Mouse (Mus musculus): ENCODE measurements around the gene Fbxw21. TPM values are rescaled to one million over a fixed set of nuclear protein-coding genes. Genes with fewer than 3 reads are reported as not detected.
A peak's percentile ranks its signal among the peaks of the same experiment; 100 is the strongest.

Gene Fbxw21
- polyA plus RNA-seq, 1 experiment from 2014 or later: not detected

GRCm38 (mm10) chr9:109110240-109110639 is 51.6 kb downstream of the Fbxw21 start:
- H3K4me1 ChIP-seq (replicated peaks): no peaks in the 10 kb centered on the region
- no peak overlapping the region for H3K4me2 ChIP-seq
- no peaks in the 10 kb centered on the region for H3K9me3 ChIP-seq
- WGBS: 95% methylated on average over 11 of the region's 11 CpGs
- no peak overlapping the region for H3K9ac ChIP-seq
- no peak overlapping the region for H3K4me3 ChIP-seq
- ATAC-seq (ENCODE audit: low FRiP score, low read depth): no peak
- no peaks in the 10 kb centered on the region for H3K27me3 ChIP-seq
- H3K27ac ChIP-seq (replicated peaks): no peak overlapping the region
- peaks cover 78% of the 10 kb centered on the region for H3K36me3 ChIP-seq

- no peaks in the 10 kb centered on the region for H3K27me3 ChIP-seq
- no peak for ATAC-seq (ENCODE audit: low FRiP score, low read depth)
- H3K27ac ChIP-seq (replicated peaks): no peak overlapping the region
- no peak overlapping the region for H3K4me2 ChIP-seq
- H3K9ac ChIP-seq: no peak overlapping the region
- no peak overlapping the region for H3K4me3 ChIP-seq
- peaks cover 10% of the 10 kb centered on the region for H3K4me1 ChIP-seq (replicated peaks)
- 63% methylated on average over 6 of the region's 6 CpGs for WGBS
- H3K36me3 ChIP-seq: peaks cover 58% of the 10 kb centered on the region
- H3K9me3 ChIP-seq: no peaks in the 10 kb centered on the region
These were observed 54.5 kb downstream of the Fbxw21 start for GRCm38 (mm10) chr9:109107341-109107740.

- H3K4me1 ChIP-seq (replicated peaks): peaks cover 10% of the 10 kb centered on the region
- H3K4me2 ChIP-seq: no peak overlapping the region
- H3K4me3 ChIP-seq: no peak overlapping the region
- peaks cover 42% of the 10 kb centered on the region for H3K36me3 ChIP-seq
- H3K27ac ChIP-seq (replicated peaks): no peak overlapping the region
- no peaks in the 10 kb centered on the region for H3K27me3 ChIP-seq
- WGBS: 91% methylated on average over 12 of the region's 12 CpGs
- no peak for ATAC-seq (ENCODE audit: low FRiP score, low read depth)
- H3K9ac ChIP-seq: no peak overlapping the region
- no peaks in the 10 kb centered on the region for H3K9me3 ChIP-seq
These were observed 56.2 kb downstream of the Fbxw21 start for GRCm38 (mm10) chr9:109105648-109106047.

- ATAC-seq (ENCODE audit: low FRiP score, low read depth): no peak
- peak overlapping the region; percentile 23; the same call in 1 of the 2 replicates for H3K27ac ChIP-seq (replicated peaks)
- H3K36me3 ChIP-seq: peaks cover 35% of the 10 kb centered on the region
- no peak overlapping the region for H3K4me3 ChIP-seq
- H3K4me1 ChIP-seq (replicated peaks): peaks cover 10% of the 10 kb centered on the region
- WGBS: 58% methylated on average over 12 of the region's 12 CpGs
- H3K9ac ChIP-seq: no peak overlapping the region
- H3K9me3 ChIP-seq: no peaks in the 10 kb centered on the region
- no peak overlapping the region for H3K4me2 ChIP-seq
- H3K27me3 ChIP-seq: no peaks in the 10 kb centered on the region
These were observed 56.8 kb downstream of the Fbxw21 start for GRCm38 (mm10) chr9:109105011-109105410.

DNA sequence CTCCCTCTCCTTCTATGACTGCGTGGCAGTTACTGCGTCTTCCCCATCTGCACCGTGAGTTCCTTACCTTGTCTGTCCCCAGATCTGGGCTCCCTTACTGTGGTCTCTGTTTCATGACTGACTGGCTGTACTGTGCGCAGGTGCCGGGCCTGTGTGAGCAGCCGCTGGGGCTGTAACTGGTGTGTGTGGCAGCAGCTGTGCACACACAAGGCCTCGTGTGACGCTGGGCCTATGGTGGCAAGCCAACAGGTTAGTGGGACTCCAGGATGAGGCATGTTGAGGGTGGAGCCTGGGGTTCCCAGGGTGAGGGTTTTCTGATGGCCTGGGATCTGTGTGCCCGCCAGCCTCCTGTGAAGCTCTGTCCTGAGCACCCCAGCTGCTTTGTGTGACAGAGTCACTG is 57.8 kb downstream of the Fbxw21 start:
- Histone ChIP-seq H3K4me1 (replicated peaks) (peaks cover 16% of the 10 kb centered on the region), H3K4me2 (no peak overlapping the region), H3K36me3 (peaks cover 27% of the 10 kb centered on the region), H3K9me3 (no peaks in the 10 kb centered on the region), H3K27ac (replicated peaks) (no peak overlapping the region), H3K9ac (no peak overlapping the region), H3K27me3 (no peaks in the 10 kb centered on the region), H3K4me3 (no peak overlapping the region)
- 83% methylated on average over 9 of the region's 9 CpGs for WGBS
- no peak for ATAC-seq (ENCODE audit: low FRiP score, low read depth)

- no peak overlapping the region for H3K4me2 ChIP-seq
- H3K4me1 ChIP-seq (replicated peaks): peaks cover 25% of the 10 kb centered on the region
- H3K9ac ChIP-seq: no peak overlapping the region
- no peak overlapping the region for H3K4me3 ChIP-seq
- H3K9me3 ChIP-seq: no peaks in the 10 kb centered on the region
- ATAC-seq (ENCODE audit: low FRiP score, low read depth): no peak
- H3K27ac ChIP-seq (replicated peaks): no peak overlapping the region
- 58% methylated on average over 7 of the region's 7 CpGs for WGBS
- H3K36me3 ChIP-seq: peaks cover 19% of the 10 kb centered on the region
- H3K27me3 ChIP-seq: no peaks in the 10 kb centered on the region
These were observed 58.6 kb downstream of the Fbxw21 start for GRCm38 (mm10) chr9:109103250-109103649.

GRCm38 (mm10) chr9:109102541-109102940 is 59.3 kb downstream of the Fbxw21 start:
- H3K4me1 ChIP-seq (replicated peaks): peaks cover 32% of the 10 kb centered on the region
- H3K9ac ChIP-seq: no peak overlapping the region
- no peaks in the 10 kb centered on the region for H3K9me3 ChIP-seq
- H3K27me3 ChIP-seq: no peaks in the 10 kb centered on the region
- 92% methylated on average over 3 of the region's 3 CpGs for WGBS
- H3K27ac ChIP-seq (replicated peaks): no peak overlapping the region
- no peak overlapping the region for H3K4me3 ChIP-seq
- ATAC-seq (ENCODE audit: low FRiP score, low read depth): no peak
- H3K36me3 ChIP-seq: peaks cover 18% of the 10 kb centered on the region
- no peak overlapping the region for H3K4me2 ChIP-seq

DNA sequence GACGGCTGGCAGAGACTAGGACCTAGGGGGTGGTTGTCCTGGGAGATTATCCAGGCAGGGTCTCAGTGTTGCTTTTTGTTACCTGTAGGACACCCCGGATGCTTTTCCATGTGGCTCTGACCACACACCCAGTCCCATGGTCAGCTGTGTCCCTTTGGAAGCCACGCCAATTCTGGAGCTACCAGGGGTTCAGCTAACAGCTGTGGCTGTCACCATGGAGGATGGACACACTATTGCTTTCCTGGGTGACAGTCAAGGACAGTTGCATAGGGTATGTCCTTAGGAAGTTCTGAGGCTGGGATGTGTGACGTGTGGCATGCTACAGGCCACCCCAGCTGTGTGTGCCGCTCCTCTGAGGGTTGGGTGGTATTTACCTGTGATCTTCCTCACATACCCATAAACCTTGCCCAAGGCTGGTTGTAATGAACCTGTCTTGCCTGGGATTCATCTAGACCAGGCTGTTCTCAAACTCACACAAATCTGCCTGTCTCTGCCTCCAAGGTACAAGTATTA is 59.9 kb downstream of the Fbxw21 start:
- Histone ChIP-seq H3K27ac (replicated peaks) (no peak overlapping the region), H3K4me2 (no peak overlapping the region), H3K36me3 (peaks cover 18% of the 10 kb centered on the region), H3K4me1 (replicated peaks) (peaks cover 37% of the 10 kb centered on the region), H3K9ac (no peak overlapping the region), H3K27me3 (no peaks in the 10 kb centered on the region), H3K4me3 (no peak overlapping the region), H3K9me3 (no peaks in the 10 kb centered on the region)
- 98% methylated on average over 5 of the region's 5 CpGs for WGBS
- ATAC-seq (ENCODE audit: low FRiP score, low read depth): no peak

DNA sequence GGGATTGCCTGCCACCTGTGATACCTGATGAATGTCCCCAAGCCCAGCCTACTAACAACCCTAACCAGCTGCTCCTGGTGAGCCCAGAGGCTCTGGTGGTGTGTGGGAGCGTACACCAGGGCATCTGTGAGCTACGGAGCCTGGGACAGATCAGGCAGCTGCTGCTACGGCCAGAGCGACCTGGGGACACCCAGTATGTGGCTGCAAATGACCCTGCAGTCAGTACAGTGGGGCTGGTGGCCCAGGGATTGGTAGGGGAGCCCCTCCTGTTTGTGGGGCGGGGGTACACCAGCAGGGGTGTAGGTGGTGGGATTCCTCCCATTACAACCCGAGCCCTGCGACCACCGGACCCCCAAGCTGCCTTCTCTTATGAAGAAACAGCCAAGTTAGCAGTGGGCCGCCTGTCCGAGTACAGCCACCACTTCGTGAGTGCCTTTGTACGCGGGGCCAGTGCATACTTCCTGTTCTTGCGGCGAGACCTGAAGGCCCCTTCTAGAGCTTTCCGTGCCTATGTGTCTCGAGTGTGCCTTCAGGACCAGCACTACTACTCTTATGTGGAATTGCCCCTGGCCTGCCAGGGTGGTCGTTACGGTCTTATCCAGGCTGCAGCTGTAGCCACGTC is 61.4 kb downstream of the Fbxw21 start:
- ATAC-seq (ENCODE audit: low FRiP score, low read depth): no peak
- Histone ChIP-seq H3K9me3 (no peaks in the 10 kb centered on the region), H3K4me1 (replicated peaks) (peaks cover 48% of the 10 kb centered on the region), H3K27ac (replicated peaks) (no peak overlapping the region), H3K36me3 (peaks cover 6% of the 10 kb centered on the region; the same call in 1 of the 2 replicates), H3K27me3 (no peaks in the 10 kb centered on the region), H3K4me3 (no peak overlapping the region), H3K4me2 (no peak overlapping the region), H3K9ac (no peak overlapping the region)
- 88% methylated on average over 20 of the region's 20 CpGs for WGBS

GRCm38 (mm10) chr9:109098969-109099368 is 62.9 kb downstream of the Fbxw21 start:
- ATAC-seq (ENCODE audit: low FRiP score, low read depth): no peak
- no peak overlapping the region for H3K9ac ChIP-seq
- peak overlapping the region; percentile 98 for H3K27ac ChIP-seq (replicated peaks)
- H3K4me3 ChIP-seq: peak overlapping the region; percentile 5
- peak overlapping the region; percentile 86 for H3K4me2 ChIP-seq
- H3K36me3 ChIP-seq: no peaks in the 10 kb centered on the region
- H3K9me3 ChIP-seq: no peaks in the 10 kb centered on the region
- H3K4me1 ChIP-seq (replicated peaks): peaks cover 50% of the 10 kb centered on the region
- H3K27me3 ChIP-seq: no peaks in the 10 kb centered on the region
- WGBS: 43% methylated on average over 6 of the region's 6 CpGs

GRCm38 (mm10) chr9:109098366-109098765 is 63.5 kb downstream of the Fbxw21 start:
- ATAC-seq (ENCODE audit: low FRiP score, low read depth): no peak
- peaks cover 52% of the 10 kb centered on the region for H3K4me1 ChIP-seq (replicated peaks)
- peak overlapping the region; percentile 98 for H3K27ac ChIP-seq (replicated peaks)
- peak overlapping the region; percentile 86 for H3K4me2 ChIP-seq
- H3K9me3 ChIP-seq: no peaks in the 10 kb centered on the region
- 72% methylated on average over 8 of the region's 8 CpGs for WGBS
- no peaks in the 10 kb centered on the region for H3K36me3 ChIP-seq
- peak overlapping the region; percentile 5 for H3K4me3 ChIP-seq
- no peaks in the 10 kb centered on the region for H3K27me3 ChIP-seq
- H3K9ac ChIP-seq: 0 out of 2 replicates have a peak overlapping the region, but pooled peaks have one; percentile 5

DNA sequence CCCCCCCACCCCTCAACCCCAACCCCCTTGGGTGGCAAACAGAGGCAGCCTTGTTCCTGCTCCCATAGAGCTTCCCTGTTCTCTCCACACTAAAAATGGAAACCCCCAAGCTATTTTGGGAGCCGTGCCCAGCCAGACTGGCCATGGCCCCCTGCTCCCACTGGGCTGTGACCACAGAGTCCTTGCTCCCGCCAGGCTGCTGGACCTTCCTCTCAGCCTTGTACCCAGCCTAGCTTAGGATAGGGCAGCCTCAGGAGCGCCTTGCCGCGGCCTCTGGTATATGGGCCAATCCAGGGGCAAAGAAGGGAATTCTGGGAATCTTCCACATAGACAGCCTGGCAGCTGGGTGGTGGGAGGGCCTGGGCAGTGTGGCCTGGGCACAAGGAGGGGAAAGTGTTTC is 64.0 kb downstream of the Fbxw21 start:
- ATAC-seq (ENCODE audit: low FRiP score, low read depth): peak; percentile 28; the same call in 1 of the 2 replicates
- WGBS: 38% methylated on average over 5 of the region's 5 CpGs
- no peaks in the 10 kb centered on the region for H3K36me3 ChIP-seq
- H3K27me3 ChIP-seq: no peaks in the 10 kb centered on the region
- peaks cover 52% of the 10 kb centered on the region for H3K4me1 ChIP-seq (replicated peaks)
- H3K9me3 ChIP-seq: no peaks in the 10 kb centered on the region
- peak overlapping the region; percentile 5; the same call in 1 of the 2 replicates for H3K4me3 ChIP-seq
- peak overlapping the region; percentile 98 for H3K27ac ChIP-seq (replicated peaks)
- H3K4me2 ChIP-seq: peak overlapping the region; percentile 86
- 0 out of 2 replicates have a peak overlapping the region, but pooled peaks have one; percentile 80 for H3K9ac ChIP-seq
